Mouse (Mus musculus): ENCODE measurements around the gene Mdm4.

GRCm38 (mm10) chr1:133018580-133018979, 11.8 kb downstream of the Mdm4 start:
- TF ChIP-seq POLR2A (IDR thresholded peaks at IDR 0.05; ENCODE audit: borderline replicate concordance, extremely low read depth, low read depth, low read length) (no peak), CTCF (IDR thresholded peaks at IDR 0.05; ENCODE audit: insufficient read depth, low read length) (no peak)

Measured in lung, adult 2 months (tissue).